Mouse (Mus musculus) layer of hippocampus, adult 9-11 months (tissue): ENCODE measurements around the gene Ttc39b.

Source experiments
- DNase-seq: peaks from one replicate; pipeline ENCODE4 v3.0.0; 2022

Ttc39b gene

GRCm38 (mm10) chr4:83316718-83317117 lies 7.3 kb downstream of the Ttc39b start:
- DNase-seq: no peak

DNA sequence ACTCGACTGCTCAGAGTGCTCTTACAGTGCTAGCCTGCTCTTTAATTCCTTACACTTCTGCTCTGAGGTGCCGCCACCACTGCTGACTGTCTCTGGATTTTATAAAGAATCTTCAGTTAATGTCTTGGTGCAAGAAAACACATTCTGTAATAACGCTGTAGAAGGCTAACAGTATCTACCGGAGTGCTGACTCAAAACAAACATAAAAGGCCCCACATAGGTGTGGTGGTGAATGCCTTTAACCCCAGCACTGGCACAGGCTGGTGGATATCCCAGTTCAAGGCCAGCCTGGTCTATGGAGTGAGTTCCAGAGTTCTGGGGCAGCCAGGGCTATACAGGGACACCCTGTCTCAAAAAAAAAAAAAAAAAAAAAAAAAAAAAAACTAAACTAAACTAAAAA lies 8.1 kb downstream of the Ttc39b start:
- no peak for DNase-seq

- DNase-seq: peak; percentile 16
Observed at GRCm38 (mm10) chr4:83314922-83315881, 8.9 kb downstream of the Ttc39b start.

DNA sequence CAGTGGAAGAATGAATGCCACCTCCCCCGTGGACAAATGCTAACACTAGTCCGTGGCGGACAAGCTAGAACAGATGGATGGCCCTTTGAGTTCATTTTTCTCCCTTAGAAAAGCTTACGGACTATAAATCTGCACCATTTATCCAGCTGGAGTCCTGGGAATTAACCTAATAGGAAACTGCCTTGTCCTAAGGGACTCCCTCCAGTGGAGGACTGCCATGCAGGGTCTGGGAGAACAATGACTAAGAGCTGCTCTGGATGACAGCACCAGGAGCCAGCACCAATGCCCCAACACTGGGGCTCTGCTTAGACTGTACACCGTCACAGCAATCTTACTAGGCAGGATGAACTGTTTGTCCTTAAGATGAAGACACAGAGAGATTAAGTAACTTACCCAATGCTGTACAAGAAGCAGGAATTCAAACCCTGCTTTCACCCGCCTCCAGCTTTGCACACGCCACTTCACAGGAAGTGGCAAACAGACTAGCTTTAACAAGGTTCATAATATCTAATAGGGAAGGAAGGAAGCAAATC lies 9.7 kb downstream of the Ttc39b start:
- no peak for DNase-seq

DNA sequence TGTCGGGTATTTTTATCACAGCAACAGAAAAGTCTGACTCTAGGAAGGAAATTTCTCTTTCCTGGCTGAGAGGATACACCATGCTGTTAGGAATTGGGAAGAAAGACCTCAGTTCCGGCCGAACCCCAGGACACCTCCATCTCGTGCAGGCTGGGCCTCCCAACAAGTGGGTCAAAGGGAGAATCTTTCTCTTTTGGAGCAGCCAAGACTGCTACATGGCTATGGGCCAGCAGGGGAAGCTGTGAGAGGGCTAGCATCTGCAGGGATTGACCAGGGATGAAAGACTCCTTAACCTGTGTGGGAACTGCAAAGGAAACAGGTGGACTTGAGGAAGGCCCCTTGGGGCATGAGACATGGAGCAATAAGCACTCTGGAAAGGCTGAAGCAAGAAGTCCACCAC lies 11.7 kb downstream of the Ttc39b start:
- DNase-seq: no peak

GRCm38 (mm10) chr4:83311481-83311880 lies 12.6 kb downstream of the Ttc39b start:
- no peak for DNase-seq

DNA sequence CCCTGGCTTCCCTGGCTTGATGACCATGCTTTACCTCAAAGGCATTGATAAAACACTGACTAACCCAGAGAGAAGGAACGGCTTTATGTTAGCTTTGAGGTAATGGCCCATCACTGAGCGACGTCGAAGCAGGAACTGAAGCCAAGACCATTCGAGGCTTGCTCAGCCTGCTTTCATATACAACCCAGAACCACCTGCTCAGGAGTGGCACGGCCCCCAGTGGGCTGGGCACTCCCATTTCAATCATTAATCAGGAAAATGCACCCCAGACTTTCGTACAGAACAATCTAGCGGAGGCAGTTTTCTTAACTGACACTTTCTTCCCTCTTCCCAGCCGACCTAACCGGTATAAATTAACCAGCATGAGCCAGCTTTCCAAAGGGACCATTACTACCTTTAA lies 13.1 kb downstream of the Ttc39b start:
- DNase-seq: no peak

GRCm38 (mm10) chr4:83308914-83309313 lies 15.1 kb downstream of the Ttc39b start:
- no peak for DNase-seq

GRCm38 (mm10) chr4:83307686-83308469 lies 16.2 kb downstream of the Ttc39b start:
- DNase-seq: no peak

DNA sequence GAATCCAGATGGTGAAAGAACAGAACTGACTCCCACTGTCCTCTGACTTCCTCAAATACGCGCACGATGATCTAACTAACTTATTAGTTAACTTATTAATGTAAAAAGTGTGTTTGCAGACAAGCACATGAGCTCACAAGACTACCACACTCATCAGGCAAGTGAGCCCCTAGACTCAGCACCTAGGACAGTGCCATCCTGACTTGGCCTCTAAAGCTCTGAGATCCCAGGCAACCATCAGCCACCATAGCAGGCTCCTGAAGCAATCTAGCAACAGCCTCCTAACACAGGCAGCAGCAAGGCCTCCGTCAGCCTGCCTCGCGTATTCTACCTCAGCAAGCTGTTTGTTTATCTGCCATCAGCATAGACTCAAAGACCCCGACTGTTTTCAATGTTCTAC lies 17.2 kb downstream of the Ttc39b start:
- no peak for DNase-seq

DNA sequence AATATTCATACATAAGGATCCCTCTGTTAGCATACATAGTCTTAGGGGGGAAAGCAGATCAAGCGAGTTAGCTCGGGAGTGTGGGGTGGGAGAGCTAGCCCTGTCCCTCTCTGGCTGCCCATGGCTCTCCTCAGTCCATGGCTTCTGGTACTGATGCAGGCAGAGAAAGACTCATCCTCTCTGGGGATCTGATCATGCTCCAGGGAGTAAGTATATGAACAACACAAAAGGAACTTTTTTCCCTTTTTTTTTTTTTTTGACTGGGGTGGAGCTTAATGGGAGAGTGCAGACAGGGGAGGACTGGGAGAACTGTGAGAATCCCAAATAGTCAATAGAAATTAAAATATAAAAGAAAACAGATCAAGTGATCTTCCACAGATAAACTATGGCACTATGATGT lies 19.0 kb downstream of the Ttc39b start:
- DNase-seq: no peak

DNA sequence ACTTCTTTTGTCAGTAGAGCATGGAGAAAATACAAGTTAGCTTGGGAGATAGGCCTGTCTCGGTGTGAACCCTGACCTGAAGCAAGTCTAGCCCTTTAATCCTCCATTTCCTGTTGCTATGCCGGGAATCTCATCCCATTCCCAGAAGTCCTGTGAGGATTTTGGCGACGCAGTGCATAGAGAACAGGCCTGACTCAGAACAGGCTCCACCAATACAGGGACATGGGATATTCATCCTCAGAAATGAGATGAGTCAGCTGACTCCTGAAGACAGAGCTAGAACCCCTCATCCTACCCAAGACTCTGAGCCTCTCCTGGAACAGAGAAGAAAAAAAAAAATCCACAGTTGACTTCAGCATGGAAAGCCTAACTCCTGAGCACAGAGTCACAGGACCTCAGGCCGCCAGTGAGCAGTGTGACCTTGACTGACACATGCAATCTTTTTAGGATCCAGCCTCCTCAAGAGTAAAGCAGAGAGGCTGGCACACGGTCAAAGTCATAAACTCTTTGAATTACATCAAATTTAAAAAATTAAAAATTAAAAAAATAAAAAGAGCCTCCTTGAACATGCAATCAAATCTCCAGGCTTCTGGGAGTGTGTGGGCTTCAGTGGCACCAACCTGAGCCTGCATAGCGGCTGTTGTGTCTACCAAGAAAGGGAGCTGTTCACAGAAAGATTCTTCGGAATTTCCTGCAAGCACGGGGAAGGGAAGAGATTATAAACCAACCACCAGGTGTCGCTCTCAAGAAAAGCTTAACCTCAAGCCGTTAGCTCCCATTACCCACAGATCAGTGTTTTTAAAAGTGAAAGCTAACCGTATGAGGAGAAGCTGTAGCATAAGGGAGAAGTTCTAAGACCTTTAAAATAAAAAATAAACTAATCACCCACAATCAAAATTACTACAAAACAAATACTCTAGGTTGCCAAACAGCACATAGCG lies 20.9 kb downstream of the Ttc39b start:
- DNase-seq: peak; percentile 73

DNA sequence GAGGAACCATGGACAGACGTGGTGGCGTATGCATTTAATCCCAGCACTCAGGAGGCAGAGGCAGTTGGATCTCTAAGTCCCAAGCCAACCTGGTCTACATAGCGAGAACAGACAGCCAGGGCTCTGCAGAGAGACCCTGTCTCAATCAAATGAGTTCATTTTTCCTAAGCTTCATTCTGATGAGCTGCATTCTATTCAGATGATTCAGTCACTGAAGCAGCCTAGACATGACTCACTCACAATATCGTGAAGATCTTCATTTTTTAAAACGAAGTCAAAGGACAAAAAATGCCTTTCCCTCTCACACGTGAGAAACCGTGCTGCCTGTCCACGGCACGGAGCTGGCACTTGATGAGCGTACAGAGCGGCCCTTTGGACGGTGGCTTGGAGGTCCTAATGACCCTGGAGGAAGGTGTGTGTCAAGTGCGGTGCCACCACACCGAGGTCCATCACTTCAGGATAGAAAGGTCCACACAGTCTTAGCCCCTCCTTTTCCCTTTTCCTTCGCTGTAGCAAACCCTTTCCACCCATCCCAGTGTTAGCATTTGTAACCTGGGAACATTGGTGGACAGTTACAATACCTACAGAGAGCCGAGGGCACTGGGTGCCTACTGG lies 21.8 kb downstream of the Ttc39b start:
- no peak for DNase-seq

GRCm38 (mm10) chr4:83301713-83302112 lies 22.3 kb downstream of the Ttc39b start:
- no peak for DNase-seq

DNA sequence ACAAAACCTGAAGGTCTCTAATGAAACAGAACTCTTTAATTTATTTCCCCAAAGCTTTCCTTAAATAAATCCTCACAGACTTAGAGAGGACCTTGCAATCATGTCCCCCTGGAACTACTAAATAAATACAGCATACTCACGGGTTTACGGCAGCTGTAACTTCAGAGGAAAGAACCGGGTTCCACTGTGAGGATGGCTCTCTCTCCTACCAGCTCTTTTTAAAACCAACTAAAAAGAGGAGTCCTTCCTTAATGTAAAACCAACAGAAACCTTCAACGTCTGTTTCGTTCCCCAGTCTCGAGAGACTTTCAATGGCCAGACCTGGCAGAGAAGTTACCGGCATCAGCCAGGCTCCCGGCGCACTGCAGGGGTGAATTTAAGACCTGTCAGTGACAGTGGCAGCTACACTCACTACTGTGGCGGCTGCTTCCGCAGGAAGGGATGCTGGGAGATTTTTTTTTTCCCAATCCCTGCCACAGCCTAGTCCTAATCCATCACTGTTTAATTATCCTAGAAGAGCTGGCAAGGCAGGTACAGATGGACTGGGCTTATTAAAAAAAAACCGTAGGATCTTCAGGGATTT lies 39.2 kb downstream of the Ttc39b start:
- DNase-seq: peak; percentile 50

GRCm38 (mm10) chr4:83283973-83284767 lies 39.9 kb downstream of the Ttc39b start:
- peak; percentile 31 for DNase-seq

DNA sequence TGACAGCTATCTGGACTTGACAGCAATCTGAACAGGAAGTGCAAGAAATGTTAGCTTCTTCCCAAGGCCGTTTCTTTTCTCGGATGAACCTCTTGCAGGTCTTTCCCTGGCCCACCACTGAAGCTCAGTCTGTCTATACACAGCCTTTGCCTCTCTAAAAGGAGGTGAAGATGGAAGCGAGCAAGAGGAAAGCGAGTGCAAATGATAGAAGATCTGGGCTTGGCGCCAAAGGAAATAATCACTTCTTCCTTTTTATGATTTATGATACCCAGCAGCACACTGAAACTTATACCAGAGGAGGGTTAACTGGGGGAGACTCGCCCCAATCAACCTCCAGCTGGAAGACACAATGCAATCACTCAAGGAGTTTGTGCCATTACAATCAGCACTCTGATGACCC lies 41.6 kb downstream of the Ttc39b start:
- no peak for DNase-seq

- no peak for DNase-seq
Observed at GRCm38 (mm10) chr4:83279236-83279635, 44.8 kb downstream of the Ttc39b start.

DNA sequence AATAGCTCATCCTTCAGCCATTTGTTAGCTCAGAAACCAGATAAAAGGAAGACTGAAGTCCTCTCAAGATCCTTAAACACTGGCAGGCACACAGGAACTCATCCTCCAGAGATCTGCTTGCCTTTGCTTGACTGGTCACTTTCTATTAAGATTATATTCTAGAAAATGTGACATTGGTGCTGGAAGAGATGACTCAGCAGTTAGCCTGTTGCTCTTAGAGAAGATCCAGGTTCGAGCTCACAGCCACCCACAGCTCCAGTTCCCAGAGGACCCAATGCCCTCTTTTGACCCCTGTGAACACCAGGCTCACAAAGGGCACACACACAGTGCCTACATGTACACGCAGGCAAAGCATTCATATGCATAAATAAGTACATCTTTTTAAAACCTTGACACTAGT lies 49.8 kb downstream of the Ttc39b start:
- DNase-seq: no peak

- DNase-seq: peak; percentile 42
Observed at GRCm38 (mm10) chr4:83273616-83274050, 50.4 kb downstream of the Ttc39b start.
